Mouse (Mus musculus): ENCODE data around the gene Olfr145.

The Olfr145 gene

DNA sequence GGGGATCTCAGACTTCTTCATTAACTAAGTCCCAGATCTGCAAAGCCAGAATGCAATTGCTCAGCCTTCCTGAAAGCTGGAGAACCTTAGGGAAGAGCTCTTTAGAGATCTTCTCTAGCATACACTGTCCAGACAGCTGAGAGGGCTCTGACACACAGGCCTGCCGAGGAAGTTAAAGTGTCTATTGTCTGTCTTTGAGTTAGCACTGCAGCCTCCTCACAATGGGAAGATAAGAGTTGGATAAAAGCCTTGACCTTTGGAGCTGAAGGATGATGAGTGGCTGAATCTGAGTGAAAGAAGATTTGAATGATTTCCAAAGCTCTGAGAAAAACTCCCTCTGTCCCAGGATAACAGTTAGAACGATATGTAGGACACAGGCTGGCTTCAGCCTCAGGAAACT is at the start of gene Olfr145:
TSS of gene Olfr145 (plus strand) at position 64 of the 400 bp plus-strand sequence.
- DNase-seq = no peak

DNA sequence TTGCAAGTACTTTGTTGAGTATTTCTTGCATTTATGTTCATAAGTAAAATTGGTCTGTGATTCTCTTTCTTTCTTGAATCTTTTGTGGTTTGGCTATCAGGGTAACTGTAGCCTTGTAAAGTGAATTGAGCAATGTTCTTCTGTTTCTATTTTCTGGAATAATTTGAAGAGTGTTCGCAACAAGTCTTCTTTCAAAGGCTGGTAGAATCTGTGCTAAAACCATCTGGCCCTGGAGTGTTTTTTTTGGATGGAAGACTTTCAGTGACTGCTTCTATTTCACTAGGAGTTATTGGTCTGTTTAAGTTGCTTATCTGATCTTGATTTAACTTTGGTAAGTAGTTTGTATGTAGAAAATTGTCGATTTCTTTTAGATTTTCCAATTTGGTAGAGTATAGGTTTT is 47.3 kb upstream of the Olfr145 start:
- DNase-seq = no peak

DNA sequence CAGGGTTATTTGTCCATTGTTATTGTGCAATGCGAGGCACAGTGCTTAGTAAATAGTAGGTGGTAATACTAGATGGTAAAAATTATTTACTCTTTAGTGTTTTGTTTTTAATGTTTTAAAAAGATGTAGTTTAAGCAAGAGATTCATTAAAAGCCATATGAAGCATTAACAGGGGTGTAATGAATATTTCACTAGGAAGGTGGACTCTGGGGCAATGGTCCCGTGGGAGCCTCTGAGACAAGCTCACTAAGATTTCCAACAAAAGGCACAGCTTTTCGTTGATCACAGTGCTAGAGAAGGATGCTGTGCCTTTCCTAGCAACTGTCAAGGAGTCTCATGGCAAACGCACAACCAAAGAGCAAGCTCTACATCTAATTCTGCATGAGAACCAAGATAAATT is 42.6 kb upstream of the Olfr145 start, which contains the start of gene Olfr877:
TSS of gene Olfr877 (plus strand) at position 301 of the 400 bp plus-strand sequence.
- no peak for DNase-seq

DNA sequence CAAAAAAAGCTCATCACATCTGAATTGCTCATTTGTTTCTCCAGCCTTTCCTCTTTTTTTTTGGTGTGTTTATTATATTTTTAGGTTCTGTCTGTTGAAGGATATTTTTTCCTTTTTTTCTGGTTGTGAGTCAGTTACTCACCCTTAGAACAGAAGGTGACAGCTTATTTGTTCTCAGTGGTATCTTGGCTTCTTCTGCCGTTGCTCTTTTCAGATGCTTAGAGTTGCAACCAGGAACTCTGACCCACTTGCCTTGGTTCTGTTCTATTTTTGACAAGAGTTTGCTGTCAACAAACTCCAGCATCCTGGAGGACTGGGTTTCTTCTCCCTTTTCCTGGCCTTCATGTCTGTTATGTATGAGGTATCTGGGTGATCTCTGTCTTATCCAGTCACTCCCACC is 33.2 kb upstream of the Olfr145 start:
- DNase-seq = no peak

DNA sequence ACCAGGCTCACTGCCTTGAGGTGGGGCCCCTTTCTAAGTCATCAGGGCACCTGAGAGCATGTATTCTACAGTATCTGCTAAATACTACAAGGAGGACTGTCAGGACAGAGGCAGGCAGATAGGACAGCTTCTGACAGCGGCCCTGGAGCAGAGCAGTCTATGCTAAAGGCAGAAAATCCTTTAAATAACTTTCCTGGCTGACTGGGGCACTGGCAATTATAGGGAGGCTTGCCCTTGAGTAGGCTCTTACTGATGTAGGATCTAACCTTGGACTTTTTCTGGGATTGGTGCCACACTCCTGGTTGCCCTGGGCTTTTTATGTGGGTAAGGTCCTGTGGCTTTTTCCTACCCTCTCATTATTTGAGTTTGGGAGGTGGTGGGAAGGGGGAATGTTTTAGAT is 26.3 kb upstream of the Olfr145 start:
- DNase-seq = no peak

DNA sequence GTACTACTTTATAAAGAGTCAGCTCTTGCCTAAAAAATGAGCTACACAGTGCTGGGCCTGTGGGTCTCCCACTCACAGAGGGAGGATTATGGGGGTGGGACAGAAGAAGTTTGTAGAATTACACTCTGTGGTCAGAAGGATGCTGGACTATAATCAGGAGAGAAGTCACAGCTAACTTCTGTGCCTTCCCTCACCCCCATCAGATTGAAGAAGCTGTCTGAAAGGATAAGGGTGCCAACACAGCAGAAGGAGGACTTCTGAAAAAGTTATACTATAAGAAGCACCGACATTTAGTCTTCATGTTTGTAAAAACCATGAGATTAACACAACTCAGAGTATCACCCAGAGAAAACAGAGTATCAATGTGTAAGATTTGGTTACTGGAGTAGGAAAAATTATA is 25.4 kb upstream of the Olfr145 start:
- no peak for DNase-seq

DNA sequence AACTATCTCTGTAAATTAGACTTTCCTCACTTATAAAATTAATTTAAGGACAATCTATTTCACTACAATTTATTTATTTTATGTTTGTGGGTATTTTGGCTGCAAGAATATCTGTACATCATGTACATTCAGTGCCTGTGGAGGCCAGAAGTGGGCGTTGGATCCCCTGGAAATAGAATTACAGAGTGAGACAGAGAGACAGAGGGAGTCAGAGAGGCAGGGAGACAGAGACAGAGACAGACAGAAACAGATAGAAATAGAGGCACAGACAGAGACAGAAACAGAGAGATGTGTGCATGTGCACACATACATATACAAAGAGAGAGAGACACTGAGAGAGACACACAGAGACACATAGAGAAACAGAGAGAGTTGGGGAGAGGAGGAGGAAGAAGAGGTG is 25.0 kb upstream of the Olfr145 start:
- DNase-seq = no peak

DNA sequence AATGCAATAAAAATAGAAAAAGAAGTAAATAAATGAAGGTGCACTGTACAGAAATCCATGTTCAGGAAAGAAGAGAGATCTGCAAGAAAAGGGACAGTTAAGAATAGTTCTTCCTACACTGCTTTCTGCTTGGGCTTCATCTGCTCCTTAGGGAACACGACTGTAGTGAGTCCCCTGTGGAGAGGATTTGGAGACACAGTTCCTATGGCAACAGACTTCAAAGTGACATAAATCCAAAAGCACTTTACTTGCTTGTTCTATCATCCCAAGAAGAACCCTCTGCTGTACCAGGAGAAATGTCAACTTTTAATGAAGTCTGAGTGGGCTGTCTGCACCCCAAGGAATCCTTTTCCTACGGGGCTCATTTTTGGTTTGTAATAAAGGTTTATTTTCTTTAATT is 5.6 kb upstream of the Olfr145 start:
- no peak for DNase-seq

DNA sequence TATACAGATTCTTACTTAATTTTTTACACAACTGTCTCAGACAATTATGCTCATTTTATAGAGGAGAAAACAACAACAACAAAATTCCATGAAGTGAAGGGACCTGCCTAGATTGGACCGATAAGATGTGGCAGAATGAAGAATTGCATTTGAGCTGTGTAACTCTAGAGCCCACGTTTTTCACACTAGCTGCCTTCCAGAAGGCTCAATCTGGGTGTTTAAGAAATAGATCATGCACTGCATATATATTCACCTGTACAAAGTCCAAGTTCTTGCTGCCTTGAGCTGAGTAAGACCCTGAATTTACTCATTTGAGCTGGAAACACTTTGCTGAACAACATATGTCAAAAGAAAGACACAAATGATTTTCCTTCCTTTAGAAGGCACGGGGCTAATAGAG is 9.0 kb downstream of the Olfr145 start:
- DNase-seq = no peak

DNA sequence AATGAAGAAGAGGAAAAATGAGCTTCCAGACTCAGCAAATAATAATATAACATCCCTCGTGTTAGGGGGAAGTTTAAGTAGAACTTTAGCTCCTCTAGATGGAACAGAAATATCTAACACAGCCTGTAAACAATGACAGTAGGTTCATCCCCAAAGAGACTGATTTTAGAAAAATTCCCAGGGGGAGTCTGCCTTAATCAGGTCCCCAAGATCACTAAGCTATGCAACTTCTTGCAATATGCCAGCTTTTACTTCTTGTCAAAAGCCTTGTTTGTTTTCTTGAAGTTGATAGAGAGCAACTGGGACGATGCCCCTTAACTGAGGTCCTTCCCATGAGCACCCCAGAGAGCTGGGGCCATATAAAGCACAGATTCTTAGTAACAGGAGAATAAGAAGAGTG is 21.0 kb downstream of the Olfr145 start, which contains the start of gene Olfr878:
TSS of gene Olfr878 (plus strand) at position 301 of the 400 bp plus-strand sequence.
- DNase-seq = no peak

DNA sequence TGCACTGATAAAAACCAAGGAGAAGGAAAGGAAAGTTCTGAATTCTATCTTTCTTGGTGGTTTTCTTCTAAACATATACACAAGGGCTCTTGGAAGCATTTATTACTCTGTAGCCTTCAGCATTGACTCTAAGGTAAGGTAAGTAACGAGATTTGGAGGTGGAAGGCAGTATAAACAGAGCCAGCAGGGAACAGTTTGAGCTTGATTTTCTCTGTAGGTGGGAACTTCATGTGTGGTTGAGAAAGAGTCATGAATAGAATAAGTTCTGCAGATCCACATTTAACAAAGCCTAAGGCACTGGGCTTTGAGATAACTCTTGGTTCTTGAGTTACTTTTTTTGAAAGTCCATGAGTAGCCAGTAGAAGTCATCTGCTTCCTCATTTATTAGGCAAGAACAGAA is 21.5 kb downstream of the Olfr145 start:
- DNase-seq = no peak

DNA sequence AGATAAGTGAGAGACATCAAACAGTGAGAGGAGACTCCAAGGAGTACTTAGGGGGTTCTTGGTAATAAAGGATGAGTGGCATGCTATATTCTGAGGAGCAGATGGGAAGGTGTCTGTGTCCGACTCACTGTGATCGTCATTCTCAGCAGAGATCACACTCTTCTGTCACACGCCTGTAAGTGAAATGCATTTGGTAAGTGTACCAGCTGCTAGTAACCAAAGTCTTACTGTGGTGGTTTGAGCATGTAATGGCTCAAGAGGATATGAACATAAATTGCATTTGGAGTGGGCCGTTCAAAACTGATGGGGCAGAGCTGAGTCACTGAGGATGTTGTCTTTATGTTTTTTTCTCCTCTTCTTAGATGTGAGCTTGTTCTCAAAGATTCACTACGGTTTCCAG is 27.7 kb downstream of the Olfr145 start:
- no peak for DNase-seq

DNA sequence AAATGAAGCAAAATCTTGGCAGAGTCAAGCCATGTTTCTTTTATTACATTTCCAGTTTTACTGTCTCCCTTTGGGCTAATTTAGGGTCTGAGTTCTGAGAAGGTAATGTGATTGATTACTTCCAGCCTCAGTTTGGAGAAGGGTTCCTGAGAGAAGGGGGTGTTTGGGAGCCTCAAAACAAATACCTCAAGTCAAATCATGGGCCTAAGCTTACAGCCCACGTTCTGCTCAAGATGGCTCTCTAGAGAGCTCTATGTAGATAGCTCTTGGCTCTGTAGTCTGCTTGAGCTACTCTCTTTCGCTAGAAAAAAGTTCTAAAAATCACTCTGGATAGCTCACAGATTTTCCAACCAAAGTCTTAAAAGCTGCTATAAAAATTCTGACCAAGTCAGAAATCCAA is 28.9 kb downstream of the Olfr145 start:
- DNase-seq = no peak

DNA sequence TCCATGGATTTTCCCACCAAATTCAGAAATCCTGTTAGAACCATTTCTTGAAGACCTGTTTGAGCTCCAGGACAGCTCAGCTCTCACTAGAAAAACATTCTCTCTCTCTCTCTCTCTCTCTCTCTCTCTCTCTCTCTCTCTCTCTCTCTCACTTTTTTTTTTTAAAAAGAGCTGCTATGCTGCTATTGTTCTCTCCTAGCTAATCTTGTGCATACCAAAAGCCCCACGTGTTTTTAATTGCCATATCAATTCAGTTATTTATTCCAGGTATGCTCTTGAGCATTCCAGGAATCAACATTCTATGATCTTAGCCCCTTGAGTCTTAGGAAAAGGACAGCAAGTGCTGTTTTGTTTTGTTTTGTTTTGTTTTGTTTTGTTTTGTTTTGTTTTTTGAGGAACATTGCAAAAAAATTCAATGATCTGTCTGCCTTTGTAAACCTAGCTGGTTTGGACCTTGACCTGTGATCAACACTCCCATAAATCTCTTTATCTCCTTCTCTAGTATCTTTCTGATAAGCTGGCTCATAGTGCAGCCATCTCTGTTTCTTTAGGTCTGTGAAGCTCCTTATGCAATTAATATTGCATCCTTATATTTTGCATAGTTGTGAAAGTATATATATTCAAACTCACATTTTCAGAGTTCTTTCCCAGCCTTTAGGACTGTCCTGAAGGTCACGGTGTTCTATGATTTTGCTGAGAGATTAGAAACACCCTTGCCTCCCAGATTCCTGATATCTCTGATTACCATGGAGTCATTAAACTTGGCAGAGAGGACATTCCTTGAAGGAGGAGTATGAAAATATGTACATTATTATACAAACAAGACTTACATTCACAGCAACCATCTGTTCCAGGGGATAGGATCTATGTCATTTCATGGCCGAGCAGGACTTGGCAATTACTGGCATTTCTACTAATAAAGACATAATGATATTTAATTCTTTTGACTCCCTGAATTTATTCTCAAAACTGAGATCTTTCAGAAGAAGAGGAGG is 29.8 kb downstream of the Olfr145 start:
- no peak for DNase-seq

DNA sequence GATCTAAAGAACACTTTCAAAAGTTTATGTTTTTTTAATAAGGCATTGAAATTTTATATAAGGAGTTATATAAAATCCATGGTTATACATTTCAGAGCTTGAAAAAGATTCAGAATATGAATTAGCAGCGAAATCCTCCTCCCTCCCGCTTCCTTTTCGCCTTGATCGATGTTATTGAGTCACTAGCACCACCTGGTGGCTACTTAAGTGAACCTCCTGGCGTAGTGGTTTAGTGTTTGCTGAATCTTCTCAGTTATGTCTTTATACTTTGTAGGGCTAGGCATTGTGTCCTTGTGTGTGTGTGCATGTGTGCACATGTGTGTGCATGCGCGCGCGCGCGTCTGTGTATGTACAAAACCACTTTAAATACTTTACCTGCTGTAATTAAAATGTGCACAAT is 36.0 kb downstream of the Olfr145 start:
- DNase-seq = peak; percentile 27 to 64

DNA sequence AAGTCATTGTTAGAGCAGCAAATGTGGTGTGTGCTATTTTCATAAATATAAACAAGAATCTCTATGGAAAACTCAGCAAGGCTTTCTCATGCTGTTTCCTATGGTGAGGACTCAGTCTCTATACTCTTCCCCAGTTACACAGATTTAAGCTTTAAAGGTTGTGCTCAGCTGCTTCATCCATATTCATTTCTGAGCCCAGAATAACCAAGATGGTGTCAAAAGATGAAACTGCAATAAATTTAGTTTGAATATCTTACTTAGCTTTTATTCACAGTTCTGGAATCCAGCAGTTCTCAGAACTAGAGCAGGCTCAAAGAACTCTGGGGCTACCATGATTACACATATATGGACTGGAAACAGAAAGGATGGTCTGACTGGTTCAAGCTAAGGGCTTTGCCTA is 37.6 kb downstream of the Olfr145 start:
- no peak for DNase-seq

DNA sequence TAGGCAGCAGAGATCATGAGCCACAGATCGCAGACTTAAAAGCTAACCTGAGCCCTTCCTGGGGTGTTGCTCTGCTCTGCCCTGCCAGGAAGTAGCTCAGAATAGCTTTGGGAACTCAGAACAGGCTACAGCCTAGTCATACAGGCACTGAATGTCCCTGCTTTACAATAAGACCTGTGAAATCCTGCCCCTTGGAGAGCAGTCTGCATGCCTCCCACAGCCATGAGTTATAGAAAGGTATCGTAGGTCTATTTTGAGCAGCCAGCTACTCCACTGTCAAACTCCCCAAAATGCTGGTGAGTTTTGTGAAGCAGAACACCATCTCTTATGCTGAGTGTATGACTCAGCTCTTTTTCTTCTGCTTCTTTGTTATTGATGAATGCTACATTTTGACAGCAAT is 44.6 kb downstream of the Olfr145 start:
- DNase-seq = no peak

All from kidney, postnatal 36 days (tissue).